Mouse (Mus musculus) forebrain, embryonic 16.5 days (tissue): ENCODE measurements at regions not wholly inside any gene's neighbourhood (a gene's known extent, or its start where the extent isn't known, plus 50 kb on each side); places are given as distances from the start of the nearest gene placed in this dataset.

Source experiments
- ATAC-seq: fragments of 200-750 bp; cut with Nextera tagmentation; 2 replicates; pipeline ENCODE4 v1.8.0; 2017; ENCODE audit warnings: mild to moderate bottlenecking, moderate library complexity
- H3K27ac ChIP-seq: fragments of 300-500 bp; sonication (generic); 2 replicates; pipeline ENCODE4 v1.5.1; 2014; ENCODE audit warnings: low read length, control low read depth
- H3K27me3 ChIP-seq: fragments of 300-500 bp; sonication (generic); replicated peaks from 2 replicates; pipeline ENCODE4 v1.6.1; 2014; ENCODE audit warnings: low read length; ENCODE audit not compliant: control insufficient read depth, insufficient read depth
- H3K36me3 ChIP-seq: fragments of 300-500 bp; sonication (generic); 2 replicates; pipeline ENCODE4 v1.6.1; 2014; ENCODE audit not compliant: control insufficient read depth, insufficient read depth
- H3K4me1 ChIP-seq: fragments of 300-500 bp; sonication (generic); replicated peaks from 2 replicates; pipeline ENCODE4 v1.6.1; 2014; ENCODE audit warnings: low read length; ENCODE audit not compliant: control insufficient read depth, insufficient read depth
- H3K4me2 ChIP-seq: fragments of 300-500 bp; sonication (generic); 2 replicates; pipeline ENCODE4 v1.6.1; 2014; ENCODE audit warnings: mild to moderate bottlenecking, low read length, control low read depth
- H3K4me3 ChIP-seq: fragments of 300-500 bp; sonication (generic); replicated peaks from 2 replicates; pipeline ENCODE4 v1.5.1; 2014; ENCODE audit warnings: mild to moderate bottlenecking, low read length, control low read depth
- H3K9ac ChIP-seq: fragments of 300-500 bp; sonication (generic); replicated peaks from 2 replicates; pipeline ENCODE4 v1.6.1; 2014; ENCODE audit warnings: low read depth, low read length, control low read depth
- H3K9me3 ChIP-seq: fragments of 300-500 bp; sonication (generic); 2 replicates; pipeline ENCODE4 v1.6.1; 2016; ENCODE audit warnings: low read length; ENCODE audit not compliant: control insufficient read depth
- WGBS: fragments of 180-500 bp; shearing (Covaris S2); extraction: QIAGEN DNeasy Blood & Tissue Kit; methylation state at CpG from one replicate; pipeline ENCODE4 v1.1.7; 2014; 5-methylcytosine and 5-hydroxymethylcytosine counted together

DNA sequence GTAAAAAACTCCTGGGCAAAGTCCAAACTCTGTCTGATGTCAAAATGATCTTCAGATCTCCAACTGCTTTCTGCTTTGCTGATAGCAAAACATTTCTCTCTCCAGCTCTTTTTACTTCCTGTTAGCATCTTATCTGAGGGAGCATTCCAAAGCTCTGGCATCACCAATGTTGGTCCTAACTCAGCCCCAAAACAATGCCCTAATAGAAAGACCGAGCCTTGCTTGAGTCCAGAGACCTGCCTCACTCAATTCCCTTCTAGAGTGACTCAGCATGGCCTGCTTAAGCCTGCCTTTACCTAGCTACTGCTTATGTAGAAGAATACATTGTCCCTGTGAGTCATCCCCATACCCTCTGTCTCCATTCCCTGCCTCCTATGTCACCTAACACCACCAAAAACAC is 1721.6 kb downstream of the Grik2 start:
- Histone ChIP-seq H3K9me3 (no peaks in the 10 kb centered on the region), H3K9ac (no peak overlapping the region), H3K4me1 (no peaks in the 10 kb centered on the region), H3K36me3 (no peaks in the 10 kb centered on the region), H3K27me3 (no peaks in the 10 kb centered on the region), H3K27ac (no peak overlapping the region), H3K4me2 (no peak overlapping the region), H3K4me3 (no peak overlapping the region)
- WGBS: 52% methylated on average over 1 of the region's 1 CpGs
- no peak for ATAC-seq

DNA sequence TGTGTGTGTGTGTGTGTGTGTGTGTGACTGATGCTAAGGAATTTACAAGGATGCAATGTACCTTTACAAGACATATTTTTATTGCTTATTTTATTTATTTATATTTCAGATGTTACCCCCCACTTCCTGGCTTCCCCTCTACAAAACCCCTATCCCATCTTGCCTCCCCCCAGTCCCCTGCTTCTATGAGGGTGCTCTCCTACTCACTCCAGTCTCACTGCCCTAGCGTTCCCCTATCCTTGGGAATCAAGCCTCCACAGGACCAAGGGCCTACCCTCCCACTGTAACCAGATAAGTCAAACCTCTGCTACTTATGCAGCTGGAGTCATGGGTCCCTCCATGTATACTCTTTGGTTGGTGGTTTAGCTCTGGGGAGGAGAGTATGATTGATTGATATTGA is 1761.3 kb downstream of the Grik2 start:
- Histone ChIP-seq H3K4me3 (no peak overlapping the region), H3K9me3 (no peaks in the 10 kb centered on the region), H3K36me3 (no peaks in the 10 kb centered on the region), H3K9ac (no peak overlapping the region), H3K4me2 (no peak overlapping the region), H3K27me3 (no peaks in the 10 kb centered on the region), H3K27ac (no peak overlapping the region), H3K4me1 (no peaks in the 10 kb centered on the region)
- WGBS: 69% methylated on average over 1 of the region's 1 CpGs
- no peak for ATAC-seq

DNA sequence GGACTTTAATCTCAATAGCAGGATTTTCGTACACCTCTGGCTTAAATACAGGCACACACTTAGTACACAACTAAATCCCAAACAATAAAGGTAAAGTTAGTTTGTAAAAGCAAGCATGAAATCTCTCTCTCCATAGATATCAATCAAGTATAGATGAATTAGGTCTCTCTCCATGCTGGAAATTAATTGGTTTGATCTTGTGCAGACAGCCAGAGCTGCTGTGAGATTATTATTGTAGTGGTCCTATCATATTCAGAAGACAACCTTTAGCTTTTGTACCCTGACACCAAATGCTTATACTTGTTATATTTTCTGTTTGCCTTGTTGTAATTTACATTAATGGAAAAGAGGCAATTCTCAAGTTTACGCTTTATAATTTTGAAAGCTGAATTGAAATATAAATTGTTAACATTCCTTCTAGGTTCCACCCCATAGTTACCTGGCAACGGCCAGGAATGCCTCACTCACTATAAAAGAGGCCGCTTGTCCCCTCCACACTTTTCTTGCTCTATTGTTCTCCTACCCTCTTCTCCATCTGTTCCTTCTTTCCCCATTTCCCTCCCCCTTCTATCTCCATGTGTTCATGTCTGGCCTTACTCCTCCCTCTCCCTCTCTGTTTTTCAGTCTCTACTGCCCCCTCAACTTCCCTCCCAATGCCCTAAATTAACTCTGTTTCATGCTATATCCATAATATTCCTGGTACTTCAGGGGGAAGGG is 1797.1 kb downstream of the Grik2 start:
- Histone ChIP-seq H3K4me2 (no peak overlapping the region), H3K4me1 (no peaks in the 10 kb centered on the region), H3K27ac (no peak overlapping the region), H3K4me3 (no peak overlapping the region), H3K27me3 (no peaks in the 10 kb centered on the region), H3K9ac (no peak overlapping the region), H3K36me3 (no peaks in the 10 kb centered on the region), H3K9me3 (no peaks in the 10 kb centered on the region)
- 20% methylated on average over 4 of the region's 4 CpGs for WGBS
- ATAC-seq: peak; percentile 62; the same call in 1 of the 2 replicates

DNA sequence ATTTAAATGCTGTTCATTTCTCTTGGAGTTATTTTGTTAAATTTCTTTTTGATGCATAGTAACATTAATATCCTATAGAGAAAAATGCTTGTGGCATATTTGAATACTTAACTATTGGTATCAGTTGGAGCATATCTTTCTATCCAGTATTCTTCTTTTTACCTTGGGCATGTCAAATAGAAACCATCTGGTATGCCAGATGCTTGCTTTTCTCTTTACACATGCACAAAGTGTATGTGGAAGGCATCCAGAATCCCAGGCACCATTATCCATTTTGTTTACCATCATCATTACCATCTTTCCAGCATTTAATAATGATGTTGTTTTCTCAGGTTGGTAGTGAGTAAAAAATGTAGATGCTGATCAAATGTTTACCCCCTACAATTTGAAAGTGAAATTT is 1809.5 kb downstream of the Grik2 start:
- Histone ChIP-seq H3K27ac (no peak overlapping the region), H3K36me3 (no peaks in the 10 kb centered on the region), H3K27me3 (no peaks in the 10 kb centered on the region), H3K4me3 (no peak overlapping the region), H3K4me2 (no peak overlapping the region), H3K9ac (no peak overlapping the region), H3K4me1 (no peaks in the 10 kb centered on the region), H3K9me3 (no peaks in the 10 kb centered on the region)
- ATAC-seq: peak; percentile 64
